ENCODE assay signal across 29 mouse cellular contexts in genomic region chr6:18051702-18052101, GRCm38 (mm10). TPM values are rescaled to one million over a fixed set of nuclear protein-coding genes. Genes with fewer than 3 reads are reported as not detected.
DNase-seq lines count a peak whose midpoint lies in the region; ATAC-seq lines count a peak whose summit lies in the region.
"Had no signal": no experiment of that assay in that cellular context is flagged by ENCODE, and none has a peak within 500 bp of the region (broad histone marks: within the 10 kb centered on the region; RNA-seq: fewer than 3 reads in every experiment).

No protein-coding gene starts in this region.

- H3K9ac ChIP-seq in lung, embryonic 15.5 days = no peak overlapping the region
- H3K9ac ChIP-seq in kidney, embryonic 15.5 days = no peak overlapping the region
- H3K9ac ChIP-seq: embryonic facial prominence, embryonic 13.5 days; forebrain, embryonic 12.5 days; heart, embryonic 12.5 days; intestine, embryonic 15.5 days; liver, embryonic 13.5 days; midbrain, embryonic 12.5 days had no signal

- H3K36me3 ChIP-seq in lung, embryonic 15.5 days = no peaks in the 10 kb centered on the region
- H3K36me3 ChIP-seq in limb, embryonic 10.5 days = no peaks in the 10 kb centered on the region
- no peaks in the 10 kb centered on the region for H3K36me3 ChIP-seq in kidney, embryonic 15.5 days
- H3K36me3 ChIP-seq: embryonic facial prominence, embryonic 13.5 days; forebrain, embryonic 12.5 days; G1E; heart, embryonic 12.5 days; hindbrain, embryonic 10.5 days; intestine, embryonic 15.5 days; liver, embryonic 13.5 days; midbrain, embryonic 12.5 days had no signal

- H3K27ac ChIP-seq in lung, embryonic 15.5 days = 0 out of 2 replicates have a peak overlapping the region, but pooled peaks have one; percentile 19
- H3K27ac ChIP-seq in limb, embryonic 10.5 days = no peak overlapping the region
- H3K27ac ChIP-seq in kidney, embryonic 15.5 days = no peak overlapping the region
- H3K27ac ChIP-seq: embryonic facial prominence, embryonic 13.5 days; forebrain, embryonic 12.5 days; hindbrain, embryonic 10.5 days; intestine, embryonic 15.5 days; liver, embryonic 13.5 days; midbrain, embryonic 12.5 days; stomach, postnatal 0 days had no signal

- peak; percentile 100 for ATAC-seq in frontal cortex, adult (ENCODE audit: low TSS enrichment)
- ATAC-seq in lung, embryonic 15.5 days (ENCODE audit: borderline replicate concordance, extremely low read depth, low FRiP score, low TSS enrichment) = peak; percentile 86; the same call in 1 of the 2 replicates
- ATAC-seq in kidney, embryonic 15.5 days (replicated peaks; ENCODE audit: low FRiP score) = no peak
- ATAC-seq: hindbrain, embryonic 16.5 days; intestine, embryonic 15.5 days; lung, postnatal 0 days had no signal

- 39% methylated on average over 5 of the region's 5 CpGs for WGBS in lung, embryonic 15.5 days
- 80% methylated on average over 5 of the region's 5 CpGs for WGBS in limb, embryonic 10.5 days
- WGBS in kidney, embryonic 15.5 days = 72% methylated on average over 5 of the region's 5 CpGs

- no peaks in the 10 kb centered on the region for H3K9me3 ChIP-seq in lung, embryonic 15.5 days
- H3K9me3 ChIP-seq in limb, embryonic 10.5 days (replicated peaks) = no peaks in the 10 kb centered on the region
- no peaks in the 10 kb centered on the region for H3K9me3 ChIP-seq in kidney, embryonic 15.5 days (replicated peaks)
- H3K9me3 ChIP-seq: embryonic facial prominence, embryonic 13.5 days; forebrain, embryonic 12.5 days; G1E; heart, embryonic 12.5 days; hindbrain, embryonic 10.5 days; intestine, embryonic 15.5 days; liver, embryonic 13.5 days; midbrain, embryonic 12.5 days had no signal

- no peaks in the 10 kb centered on the region for H3K27me3 ChIP-seq in lung, embryonic 15.5 days
- no peaks in the 10 kb centered on the region for H3K27me3 ChIP-seq in limb, embryonic 10.5 days (ENCODE audit: low read depth, poor library complexity, severe bottlenecking)
- H3K27me3 ChIP-seq in kidney, embryonic 15.5 days = no peaks in the 10 kb centered on the region
- H3K27me3 ChIP-seq: CH12.LX; embryonic facial prominence, embryonic 13.5 days; forebrain, embryonic 12.5 days; heart, embryonic 12.5 days; intestine, embryonic 15.5 days; liver, embryonic 13.5 days; midbrain, embryonic 12.5 days had no signal

- no peak overlapping the region for H3K4me2 ChIP-seq in lung, embryonic 15.5 days
- no peak overlapping the region for H3K4me2 ChIP-seq in kidney, embryonic 15.5 days
- H3K4me2 ChIP-seq: embryonic facial prominence, embryonic 13.5 days; forebrain, embryonic 12.5 days; heart, embryonic 12.5 days; intestine, embryonic 15.5 days; liver, embryonic 13.5 days; midbrain, embryonic 12.5 days had no signal

- DNase-seq in frontal cortex, postnatal 25 days (ENCODE audit: low spot score in 2 of 2) = no peak
- DNase-seq in lung, postnatal 14 days = no peak
- DNase-seq in brain, adult 2 months (ENCODE audit: low read depth, low spot score) = peak; percentile 72
- peak; percentile 63 to 68 for DNase-seq in frontal cortex, postnatal 36 days (ENCODE audit: low spot score in 2 of 2)
- DNase-seq in limb, embryonic 10.5 days (ENCODE audit: low spot score) = no peak
- DNase-seq: adrenal gland, adult 8-10 months; cerebellum, adult 8-10 months; gastrocnemius, postnatal 25 days; heart, adult 18-20 months; heart, postnatal 10 days; kidney, adult 8-10 months; kidney, postnatal 14 days; liver, embryonic 13.5 days had no signal

- H3K4me3 ChIP-seq in lung, embryonic 15.5 days = no peak overlapping the region
- no peak overlapping the region for H3K4me3 ChIP-seq in limb, embryonic 10.5 days
- no peak overlapping the region for H3K4me3 ChIP-seq in kidney, embryonic 15.5 days (replicated peaks)
- H3K4me3 ChIP-seq: embryonic facial prominence, embryonic 13.5 days; erythroblast, embryonic 14.5 days; forebrain, embryonic 12.5 days; heart, embryonic 12.5 days; hindbrain, embryonic 10.5 days; intestine, embryonic 15.5 days; liver, embryonic 13.5 days; midbrain, embryonic 12.5 days had no signal

- no peaks in the 10 kb centered on the region for H3K4me1 ChIP-seq in lung, embryonic 15.5 days
- no peaks in the 10 kb centered on the region for H3K4me1 ChIP-seq in limb, embryonic 10.5 days
- H3K4me1 ChIP-seq in kidney, embryonic 15.5 days = no peaks in the 10 kb centered on the region
- H3K4me1 ChIP-seq: embryonic facial prominence, embryonic 13.5 days; heart, embryonic 12.5 days; intestine, embryonic 15.5 days; liver, embryonic 13.5 days; midbrain, embryonic 12.5 days had no signal

RNA-seq across cellular contexts. Expression of gene Wnt2, which starts 21.3 kb away (rescaled TPM):
- 79.4 and 86.0 TPM in 2 replicates for polyA plus RNA-seq in lung, embryonic 15.5 days (2015; fragmentation: Nextera tagmentation; extraction: Ambion mirVana)
- polyA plus RNA-seq in limb, embryonic 10.5 days (2016; fragmentation: Nextera tagmentation; extraction: Ambion mirVana) = 3.9 and 9.1 TPM in 2 replicates
- 1.1 and 2.9 TPM in 2 replicates for polyA plus RNA-seq in kidney, embryonic 15.5 days (2015; fragmentation: Nextera tagmentation; extraction: Ambion mirVana)
- polyA plus RNA-seq: erythroblast, embryonic 14.5 days had no signal

RNA-seq across cellular contexts. Expression of gene Asz1, which starts 57.2 kb away (rescaled TPM):
- polyA plus RNA-seq in lung, embryonic 15.5 days (2015; fragmentation: Nextera tagmentation; extraction: Ambion mirVana) = 9.4 and 9.7 TPM in 2 replicates
- polyA plus RNA-seq in limb, embryonic 10.5 days (2016; fragmentation: Nextera tagmentation; extraction: Ambion mirVana) = not detected in 2 replicates
- polyA plus RNA-seq in kidney, embryonic 15.5 days (2015; fragmentation: Nextera tagmentation; extraction: Ambion mirVana) = 0.12 TPM in 1 of 2 replicates, not detected in the other
- polyA plus RNA-seq: embryonic facial prominence, embryonic 13.5 days; erythroblast, embryonic 14.5 days; forebrain, embryonic 12.5 days; G1E; heart, embryonic 12.5 days; hindbrain, embryonic 10.5 days; hindbrain, embryonic 16.5 days; limb, embryonic 14.5 days; liver, embryonic 13.5 days; midbrain, embryonic 12.5 days; stomach, postnatal 0 days had no signal

Comparison
In these comparisons a context has a peak if more than half of its experiments do, and no peak if none do; other contexts are left out.
1. DNase-seq: peak in brain, adult 2 months (single experiment) and frontal cortex, postnatal 36 days (2 of 2); none in frontal cortex, postnatal 25 days (0 of 2), lung, postnatal 14 days (single experiment) and limb, embryonic 10.5 days (single experiment).